Comparison of ENCODE assay signal across 8 mouse cellular contexts in genomic region chr9:122285146-122285832, GRCm38 (mm10). TPM values are rescaled to one million over a fixed set of nuclear protein-coding genes. Genes with fewer than 3 reads are reported as not detected.
DNase-seq lines count a peak whose midpoint lies in the region; ATAC-seq and TF ChIP-seq lines count a peak whose summit lies in the region.

No protein-coding gene starts in this region.

- DNase-seq in A20 (ENCODE audit: low read depth, low spot score) (peak; percentile 74), MN1 (ENCODE audit: low spot score) (peak; percentile 51)
- no peak for DNase-seq in limb, embryonic 10.5 days (ENCODE audit: low spot score)
- DNase-seq in c-Kit-positive CD71-positive TER-119-positive erythroid progenitor cells, embryonic 14.5 days (ENCODE audit: low spot score) = no peak
- no peak for DNase-seq in layer of hippocampus, adult 18-20 months (ENCODE audit: low spot score in 2 of 2)
- DNase-seq in right cerebral cortex, adult 18-20 months = no peak

- no peaks in the 10 kb centered on the region for H3K36me3 ChIP-seq in forebrain, embryonic 16.5 days (ENCODE audit: control insufficient read depth, insufficient read depth)
- no peaks in the 10 kb centered on the region for H3K36me3 ChIP-seq in limb, embryonic 10.5 days
- H3K36me3 ChIP-seq in small intestine, adult 2 months (ENCODE audit: control insufficient read depth, insufficient read depth, low read length) = no peaks in the 10 kb centered on the region

- H3K9ac ChIP-seq in forebrain, embryonic 16.5 days (replicated peaks; ENCODE audit: low read depth, low read length) = no peak overlapping the region

- H3K9me3 ChIP-seq in forebrain, embryonic 16.5 days (ENCODE audit: control insufficient read depth, low read length) = no peaks in the 10 kb centered on the region
- H3K9me3 ChIP-seq in limb, embryonic 10.5 days (replicated peaks) = no peaks in the 10 kb centered on the region

- peak; percentile 26; the same call in 1 of the 2 replicates for TF ChIP-seq CTCF in small intestine, adult 2 months (IDR thresholded peaks at IDR 0.05; ENCODE audit: extremely low read depth, insufficient read length, insufficient replicate concordance, low read depth, low read length)

- WGBS in forebrain, embryonic 16.5 days = 10% methylated on average over 5 of the region's 11 CpGs
- 27% methylated on average over 4 of the region's 11 CpGs for WGBS in limb, embryonic 10.5 days
- WGBS in small intestine, adult 2 months = 25% methylated on average over 4 of the region's 11 CpGs

- no peak for TF ChIP-seq POLR2A in small intestine, adult 2 months (IDR thresholded peaks at IDR 0.05; ENCODE audit: low read depth, low read length)

- H3K4me3 ChIP-seq in forebrain, embryonic 16.5 days (replicated peaks; ENCODE audit: low read length) = no peak overlapping the region
- H3K4me3 ChIP-seq in limb, embryonic 10.5 days = no peak overlapping the region
- no peak overlapping the region for H3K4me3 ChIP-seq in small intestine, adult 2 months (ENCODE audit: low read depth, low read length)

- H3K27me3 ChIP-seq in forebrain, embryonic 16.5 days (replicated peaks; ENCODE audit: control insufficient read depth, insufficient read depth, low read length) = no peaks in the 10 kb centered on the region
- no peaks in the 10 kb centered on the region for H3K27me3 ChIP-seq in limb, embryonic 10.5 days (ENCODE audit: low read depth, poor library complexity, severe bottlenecking)
- no peaks in the 10 kb centered on the region for H3K27me3 ChIP-seq in small intestine, adult 2 months (ENCODE audit: control insufficient read depth, insufficient read depth, low read length)

- H3K27ac ChIP-seq in forebrain, embryonic 16.5 days (ENCODE audit: low read length) = no peak overlapping the region
- H3K27ac ChIP-seq in limb, embryonic 10.5 days = peak overlapping the region; percentile 12; the same call in 1 of the 2 replicates
- peak overlapping the region; percentile 48 for H3K27ac ChIP-seq in small intestine, adult 2 months (ENCODE audit: insufficient read depth, low read depth, low read length)

- peak; percentile 47 for ATAC-seq in forebrain, embryonic 16.5 days

- H3K4me1 ChIP-seq in forebrain, embryonic 16.5 days (replicated peaks; ENCODE audit: control insufficient read depth, insufficient read depth, low read length) = peaks cover 8% of the 10 kb centered on the region
- peaks cover 24% of the 10 kb centered on the region for H3K4me1 ChIP-seq in limb, embryonic 10.5 days
- peaks cover 28% of the 10 kb centered on the region for H3K4me1 ChIP-seq in small intestine, adult 2 months (ENCODE audit: control insufficient read depth, insufficient read depth, insufficient read length, low read length)

- no peak overlapping the region for H3K4me2 ChIP-seq in forebrain, embryonic 16.5 days (ENCODE audit: low read length)

RNA-seq across cellular contexts. Expression of gene Ano10, which starts 8.9 kb away (rescaled TPM):
- 34.9 and 35.0 TPM in 2 replicates for polyA plus RNA-seq in forebrain, embryonic 16.5 days (2015; fragmentation: Nextera tagmentation; extraction: Ambion mirVana)
- polyA plus RNA-seq in limb, embryonic 10.5 days (2016; fragmentation: Nextera tagmentation; extraction: Ambion mirVana) = 18.0 and 26.2 TPM in 2 replicates
- 24.8 and 80.3 TPM in 2 replicates for polyA plus RNA-seq in small intestine, adult 2 months (2012; rRNA removed)
- 10 to 100 TPM; 23.8 to 26.4 TPM for total RNA-seq in layer of hippocampus, adult 18-20 months (2021)

Comparison
In these comparisons a context has a peak if more than half of its experiments do, and no peak if none do; other contexts are left out.
1. DNase-seq: peak in A20 (single experiment) and MN1 (single experiment); none in limb, embryonic 10.5 days (single experiment), c-Kit-positive CD71-positive TER-119-positive erythroid progenitor cells, embryonic 14.5 days (single experiment), layer of hippocampus, adult 18-20 months (0 of 2) and right cerebral cortex, adult 18-20 months (single experiment).